Mouse (Mus musculus) embryo, embryonic 10.5 days (tissue): ENCODE data around the gene Trcg1.

ENCODE experiments used
- DNase-seq: peaks from one replicate; pipeline ENCODE4 v3.0.0-alpha.2; 2015; ENCODE audit warnings: low spot score

Gene Trcg1

DNA sequence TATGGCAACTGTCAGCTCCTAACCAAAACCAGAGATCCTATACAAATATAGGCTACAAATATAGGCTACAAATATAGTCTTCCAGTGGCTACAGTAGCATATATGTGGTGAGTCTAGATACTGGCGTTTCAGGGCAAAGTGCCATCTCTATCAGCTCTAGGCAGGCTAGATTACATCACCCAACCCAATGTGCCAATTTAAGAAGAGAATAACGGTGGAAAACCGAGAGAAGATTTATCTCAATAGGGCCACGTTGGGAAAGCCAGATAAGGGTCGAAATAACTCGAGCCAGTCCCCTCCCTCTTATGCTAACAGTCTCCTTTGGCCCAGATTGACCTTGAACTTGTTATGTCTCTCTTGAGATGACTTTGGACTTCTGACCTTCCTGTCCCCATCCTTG, 3.2 kb upstream of the Trcg1 start:
- no peak for DNase-seq

DNA sequence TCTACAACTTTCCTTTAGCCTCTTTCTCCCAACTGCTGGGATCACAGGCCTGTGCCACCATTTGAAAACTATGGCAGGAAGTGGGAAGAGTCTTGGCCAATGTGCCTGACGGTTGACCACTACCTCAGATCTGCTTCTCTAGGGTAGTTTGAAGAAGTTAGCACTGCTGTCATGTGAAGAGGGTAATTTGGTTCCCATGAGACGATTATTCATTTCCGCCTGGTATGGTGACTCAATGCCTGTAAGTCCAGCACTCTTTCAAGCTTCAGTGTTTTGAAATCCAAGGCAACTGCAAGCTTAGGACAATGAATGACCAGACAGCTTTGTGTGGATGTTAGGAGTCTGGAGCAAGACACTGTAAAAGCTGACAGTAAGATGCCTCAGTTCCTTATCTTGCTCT, 2.6 kb upstream of the Trcg1 start:
- no peak for DNase-seq

GRCm38 (mm10) chr9:57237705-57238104, 1.3 kb downstream of the Trcg1 start:
- DNase-seq: no peak

DNA sequence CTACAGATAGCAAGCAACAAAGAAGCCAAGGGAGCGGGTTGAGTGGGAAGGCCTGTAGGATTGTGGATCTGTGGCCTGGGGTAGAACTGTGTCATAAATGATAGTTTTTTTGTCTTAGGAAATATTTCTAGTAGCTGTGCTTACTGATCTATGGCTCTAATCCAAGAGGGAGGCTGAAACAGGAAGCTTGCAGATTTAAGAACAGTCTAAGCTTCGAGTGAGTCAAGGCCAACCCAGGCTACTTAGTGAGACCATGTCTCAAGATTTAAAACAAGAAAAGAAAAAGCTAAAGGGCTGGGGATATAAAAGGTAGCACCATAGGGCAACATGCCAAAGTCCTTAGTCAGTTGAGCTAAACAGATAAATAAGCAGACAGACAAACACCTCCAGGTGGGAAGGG, 1.9 kb downstream of the Trcg1 start:
- no peak for DNase-seq

GRCm38 (mm10) chr9:57241111-57241510, 4.8 kb downstream of the Trcg1 start:
- DNase-seq: no peak

- DNase-seq: no peak
These were observed 6.6 kb downstream of the Trcg1 start for GRCm38 (mm10) chr9:57242916-57243315.

GRCm38 (mm10) chr9:57244106-57244685, 7.8 kb downstream of the Trcg1 start:
- no peak for DNase-seq

DNA sequence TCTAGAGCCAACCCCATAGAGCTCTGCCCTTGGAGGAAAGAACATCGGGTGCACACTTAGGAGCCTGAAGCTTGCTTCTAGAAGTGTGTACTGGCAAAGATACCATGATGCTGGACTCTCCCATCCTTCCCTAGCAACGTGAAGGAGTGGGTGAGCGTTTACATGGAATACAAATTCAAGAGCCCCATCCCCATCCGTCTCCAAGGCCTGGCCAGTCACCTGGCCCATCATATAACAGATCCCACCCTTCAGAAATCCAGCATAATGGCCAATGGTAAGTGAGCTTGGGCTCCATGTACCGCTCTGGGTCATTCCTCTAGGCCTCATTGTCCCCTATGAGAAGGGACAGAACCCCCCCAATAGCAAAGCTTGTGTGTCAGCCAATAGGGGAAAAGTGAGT, 10.1 kb downstream of the Trcg1 start:
- no peak for DNase-seq

DNA sequence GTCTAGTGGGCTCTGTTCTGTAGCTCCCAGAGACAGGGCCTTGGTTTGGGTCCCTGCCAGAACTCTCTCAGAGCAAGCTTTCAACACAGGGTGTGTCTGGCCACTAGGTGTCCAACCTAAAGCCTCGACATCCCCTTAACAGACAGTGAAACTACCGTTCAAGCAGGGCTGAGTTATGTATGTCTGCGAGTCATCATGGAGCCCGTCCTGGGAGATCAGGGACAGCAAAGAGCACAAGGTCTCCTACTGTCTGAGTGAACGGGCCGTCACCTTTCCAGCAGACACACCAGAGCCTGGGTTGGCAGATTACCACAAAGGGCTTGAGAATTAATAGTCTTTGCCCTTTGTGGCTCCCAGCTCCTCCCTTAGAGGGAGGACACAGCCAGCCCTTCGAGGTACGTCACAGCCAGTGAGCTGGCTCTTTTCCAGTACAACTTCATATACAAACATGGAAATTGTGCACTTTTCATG, 10.9 kb downstream of the Trcg1 start:
- no peak for DNase-seq

DNA sequence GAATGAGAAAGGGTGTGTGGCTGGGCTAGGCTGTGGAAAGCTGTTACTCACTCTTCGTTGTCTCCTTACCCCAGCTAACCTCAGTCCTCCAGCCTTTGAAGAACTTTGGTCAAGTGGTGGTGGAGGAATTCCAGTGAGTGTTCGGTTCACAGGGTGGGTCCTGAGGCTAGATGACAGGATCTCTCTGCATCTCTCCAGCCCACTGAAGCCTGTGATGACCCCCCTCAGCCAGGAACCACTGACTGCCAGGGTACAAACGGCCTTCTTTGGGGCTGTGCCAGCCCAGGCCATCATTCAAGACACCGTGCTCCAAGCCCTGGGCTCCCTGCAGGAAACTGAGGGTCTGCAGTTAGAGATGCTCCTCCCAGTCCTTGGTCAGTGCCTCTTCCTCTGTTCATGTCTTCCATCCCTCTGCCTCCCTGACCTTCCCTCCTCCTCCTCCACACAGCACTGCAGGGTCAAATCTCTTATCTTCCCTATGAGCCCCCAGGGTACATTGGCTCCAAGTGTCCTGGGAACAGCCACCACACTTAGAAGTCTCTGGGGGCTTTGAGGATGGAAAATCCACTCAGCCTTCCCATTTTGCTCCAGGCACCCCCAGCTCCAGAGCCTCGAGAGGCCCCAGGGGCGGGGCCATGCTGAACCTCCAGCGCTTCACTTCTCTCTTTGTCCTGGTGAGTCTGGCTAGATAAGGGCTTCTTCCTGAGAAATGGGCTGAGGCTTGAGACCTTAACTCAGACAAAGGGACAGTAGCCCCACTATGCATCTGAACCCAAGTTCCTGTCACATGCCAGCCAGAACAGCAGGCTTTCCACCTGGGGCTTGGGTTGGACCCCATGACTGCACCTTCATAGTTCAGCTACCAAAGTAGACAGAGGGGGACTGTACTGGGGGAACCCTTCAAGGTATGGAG, 11.9 kb downstream of the Trcg1 start:
- no peak for DNase-seq

DNA sequence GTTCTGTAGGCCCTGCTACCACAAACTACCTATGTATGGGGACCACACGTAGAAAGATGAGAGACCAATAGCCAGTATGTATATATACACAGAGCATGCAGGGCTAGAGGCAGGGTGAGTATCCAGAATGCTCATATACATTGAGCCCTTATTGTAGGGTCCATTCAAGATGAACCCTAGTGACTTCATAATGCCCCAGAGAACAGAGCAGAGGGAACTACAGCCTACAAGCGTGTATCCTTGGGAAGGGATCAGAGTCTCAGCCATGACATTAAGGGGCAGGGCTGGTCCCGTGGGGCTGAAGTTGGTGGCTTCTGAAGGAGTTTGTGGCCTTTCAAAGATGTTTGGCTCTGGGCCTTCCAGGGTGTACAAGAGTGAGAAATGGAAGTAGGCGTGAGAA, 13.7 kb downstream of the Trcg1 start:
- no peak for DNase-seq

DNA sequence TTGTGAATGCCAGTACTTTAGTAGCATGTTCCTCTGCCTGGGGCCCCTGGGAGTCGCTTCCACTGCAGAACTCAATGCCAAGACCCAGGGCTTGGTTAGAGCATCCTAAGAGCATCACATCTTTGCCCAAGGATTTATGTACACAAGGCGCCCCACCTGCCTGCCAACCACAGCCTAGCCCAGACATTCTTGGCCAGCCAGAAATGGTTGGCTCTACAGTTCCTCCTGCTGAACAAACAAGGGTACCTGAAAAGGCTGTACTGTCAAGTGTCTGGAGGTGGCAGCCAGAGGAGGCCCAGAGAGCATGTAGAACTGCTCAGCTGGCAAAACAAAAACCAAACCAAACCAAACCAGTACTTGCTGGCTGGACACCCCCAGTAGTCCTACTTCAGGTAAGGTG, 14.8 kb downstream of the Trcg1 start:
- no peak for DNase-seq

DNA sequence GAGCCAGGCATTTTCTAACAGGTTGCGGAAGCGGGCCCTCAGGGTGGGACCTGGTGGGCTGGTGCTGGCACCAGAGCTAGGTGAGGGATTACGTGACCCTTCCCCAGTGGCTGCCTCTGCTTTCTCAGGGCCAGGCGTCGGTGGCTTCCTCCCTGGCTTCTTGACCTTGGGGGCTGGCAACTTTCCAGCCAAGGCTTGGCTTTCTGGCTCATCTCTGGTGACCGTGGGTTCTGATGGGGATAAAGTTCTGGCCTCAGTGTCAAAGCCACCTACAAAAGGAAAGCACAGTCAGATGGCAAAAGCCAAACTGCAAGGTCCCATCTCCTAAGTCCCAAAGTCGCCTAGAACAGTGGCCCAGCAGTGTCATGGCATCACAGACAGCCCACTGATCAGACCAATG, 17.7 kb downstream of the Trcg1 start:
- DNase-seq: no peak

DNA sequence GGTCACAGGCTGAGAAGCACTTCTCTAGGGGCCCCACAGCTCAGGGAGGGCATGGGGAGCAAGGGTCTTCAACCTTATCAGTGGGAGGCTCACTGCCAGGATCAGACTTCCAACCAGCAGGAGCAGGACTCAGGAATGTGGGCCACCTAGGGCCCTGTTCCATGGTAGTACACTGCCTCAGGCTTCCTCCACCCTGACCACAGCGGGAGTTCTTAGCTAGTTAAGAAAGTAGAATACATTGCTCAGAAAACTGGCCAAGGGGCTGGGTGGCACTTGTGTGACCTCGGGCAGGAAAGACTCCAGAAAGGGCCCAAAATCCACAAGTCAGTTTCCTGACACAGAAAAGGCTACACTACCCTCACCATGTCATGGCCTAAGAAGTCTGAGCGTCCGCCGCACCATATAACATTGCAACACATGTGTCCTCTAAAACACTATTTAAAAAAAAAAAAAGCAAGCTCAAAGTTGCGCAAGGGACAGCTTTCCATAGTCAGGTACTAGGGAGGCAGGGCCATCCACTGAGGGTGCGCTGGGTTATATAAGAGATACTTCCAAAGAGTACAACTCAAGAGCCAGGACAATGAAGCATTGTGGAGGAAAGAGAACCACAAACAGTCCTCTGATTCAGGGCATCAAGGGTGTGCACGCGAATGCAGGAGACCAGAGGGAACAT, 18.6 kb downstream of the Trcg1 start:
- no peak for DNase-seq

- no peak for DNase-seq
These were observed 20.0 kb downstream of the Trcg1 start for GRCm38 (mm10) chr9:57256309-57256708.

- no peak for DNase-seq
These were observed 20.5 kb downstream of the Trcg1 start for GRCm38 (mm10) chr9:57256861-57257260.

- no peak for DNase-seq
These were observed 21.3 kb downstream of the Trcg1 start for GRCm38 (mm10) chr9:57257627-57258026.

DNA sequence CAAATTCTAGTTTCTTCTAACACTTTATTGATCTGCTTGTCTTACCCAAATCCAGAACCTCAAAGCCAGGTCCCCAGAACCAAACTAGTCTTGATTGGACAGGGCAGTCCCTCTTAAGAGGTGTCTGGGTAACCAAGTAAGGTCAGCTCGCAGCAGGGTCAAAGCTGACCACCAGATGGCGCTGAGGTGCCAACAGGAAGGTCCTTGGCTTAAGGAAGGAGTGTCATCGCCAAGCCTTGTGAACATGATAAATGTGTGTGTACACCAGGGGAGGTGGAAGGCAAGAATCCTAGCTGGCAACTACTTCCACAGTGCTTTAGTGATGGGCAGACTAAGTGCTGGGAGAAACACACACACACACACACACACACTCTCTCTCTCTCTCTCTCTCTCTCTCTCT, 23.4 kb downstream of the Trcg1 start:
- peak; percentile 94 for DNase-seq

- no peak for DNase-seq
These were observed 24.6 kb downstream of the Trcg1 start for GRCm38 (mm10) chr9:57260940-57261339.

DNA sequence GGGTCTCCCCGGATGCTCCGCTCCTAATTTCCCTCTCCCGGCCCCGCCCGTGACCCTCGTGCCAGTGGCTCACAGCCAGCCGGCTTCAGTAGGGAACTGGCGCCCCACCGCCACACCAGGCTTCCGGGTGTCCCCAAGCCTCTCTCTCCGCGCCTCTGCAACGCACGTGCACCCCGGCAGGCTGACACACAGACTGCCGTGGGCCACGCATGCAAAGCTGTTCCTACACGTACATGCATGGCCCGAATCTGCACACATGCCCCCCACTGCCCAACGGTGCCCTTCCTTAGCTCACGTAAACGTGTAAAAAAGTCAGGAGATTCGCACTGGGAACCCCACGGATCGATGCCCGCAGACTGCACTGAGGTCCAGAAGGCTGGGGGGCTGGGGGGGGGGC, 25.2 kb downstream of the Trcg1 start:
- no peak for DNase-seq

DNA sequence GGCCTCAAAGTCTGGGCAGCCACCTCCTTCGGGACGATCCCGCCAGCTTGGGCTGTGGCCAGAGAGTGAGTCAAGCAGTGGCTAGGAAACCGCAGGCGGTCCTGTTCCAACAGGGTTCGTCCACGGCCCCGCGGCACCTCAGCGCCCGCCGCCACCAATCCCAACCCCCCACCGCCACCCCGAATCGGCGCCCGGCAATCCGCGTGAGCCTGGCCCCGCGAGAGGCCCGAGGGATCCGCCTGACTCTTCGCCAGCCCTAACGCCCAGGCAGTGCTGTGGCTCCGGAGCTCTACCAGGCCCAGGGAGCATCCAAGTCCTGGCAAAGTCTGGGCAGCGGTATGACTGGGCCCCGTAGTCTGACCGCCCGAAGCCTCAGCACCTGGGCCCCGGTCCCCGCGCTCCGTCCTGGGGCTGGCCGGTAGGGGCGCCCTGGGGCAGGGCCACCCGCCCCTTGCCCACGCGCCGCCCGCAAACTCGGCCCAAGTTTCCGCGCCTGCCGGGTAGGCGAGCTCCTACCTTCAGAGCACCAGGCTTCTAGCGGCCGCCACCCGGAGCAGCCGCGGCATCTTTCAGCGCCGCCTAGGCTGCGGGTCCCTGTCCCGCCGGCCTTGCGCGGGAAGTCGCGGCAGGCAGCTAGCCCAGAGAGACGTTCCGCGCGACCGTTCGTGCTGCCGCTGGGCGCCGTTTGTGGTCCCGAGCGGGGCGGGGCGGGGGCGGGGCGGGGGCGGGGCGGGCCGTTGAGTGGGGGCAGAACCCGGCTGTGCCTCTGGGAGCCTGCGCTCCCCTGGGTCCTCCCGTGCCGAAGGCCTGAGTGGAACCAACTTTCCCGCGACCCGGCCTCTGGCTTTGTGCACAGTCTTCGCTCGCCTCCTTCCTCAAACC, 25.8 kb downstream of the Trcg1 start, which contains the start of gene 1700017B05Rik:
TSS of gene 1700017B05Rik (minus strand) at position 700 of the 882 bp plus-strand sequence.
- peak; percentile 76 for DNase-seq
